Mouse (Mus musculus) heart, adult 2 months (tissue): ENCODE data around the gene Syngr1.

Experiments used
- CTCF ChIP-seq: fragments of 200-600 bp; IDR thresholded peaks from 2 replicates; pipeline ENCODE4 v1.8.1; 2022; ENCODE audit warnings: antibody characterized with exemption, mild to moderate bottlenecking, moderate library complexity
- POLR2A ChIP-seq: fragments of 200-500 bp; IDR thresholded peaks from 2 replicates; pipeline ENCODE4 v1.6.1; 2011; ENCODE audit warnings: mild to moderate bottlenecking, low read depth, low read length, control low read depth; ENCODE audit not compliant: insufficient read depth

GRCm38 (mm10) chr15:80061071-80061550, 30.0 kb upstream of the Syngr1 start:
- TF ChIP-seq POLR2A (no peak), CTCF (no peak)
